Mouse (Mus musculus) kidney, embryonic 16.5 days (tissue): ENCODE data around the gene Eif3d. TPM values are rescaled to one million over a fixed set of nuclear protein-coding genes. Genes with fewer than 3 reads are reported as not detected.
A peak's percentile ranks its signal among the peaks of the same experiment; 100 is the strongest.

ENCODE experiments used
- ATAC-seq: fragments of 200-750 bp; cut with Nextera tagmentation; 2 replicates; pipeline ENCODE4 v1.8.0; 2017; ENCODE audit warnings: moderate TSS enrichment; ENCODE audit not compliant: low FRiP score, low TSS enrichment
- H3K27ac ChIP-seq: fragments of 300-500 bp; sonication (generic); 2 replicates; pipeline ENCODE4 v1.5.1; 2014; ENCODE audit warnings: low read length
- H3K27me3 ChIP-seq: fragments of 300-500 bp; sonication (generic); 2 replicates; pipeline ENCODE4 v1.6.1; 2014; ENCODE audit warnings: low read length, control low read depth, mixed read lengths; ENCODE audit not compliant: insufficient read depth
- H3K36me3 ChIP-seq: fragments of 300-500 bp; sonication (generic); 2 replicates; pipeline ENCODE4 v1.6.1; 2014; ENCODE audit warnings: low read length, control low read depth, mixed read lengths; ENCODE audit not compliant: insufficient read depth
- H3K4me1 ChIP-seq: fragments of 300-500 bp; sonication (generic); 2 replicates; pipeline ENCODE4 v1.6.1; 2014; ENCODE audit warnings: low read length, control low read depth, mixed read lengths; ENCODE audit not compliant: insufficient read depth
- H3K4me2 ChIP-seq: fragments of 300-500 bp; sonication (generic); replicated peaks from 2 replicates; pipeline ENCODE4 v1.6.1; 2014; ENCODE audit warnings: low read depth, low read length
- H3K4me3 ChIP-seq: fragments of 300-500 bp; sonication (generic); 2 replicates; pipeline ENCODE4 v1.5.1; 2014; ENCODE audit warnings: mild to moderate bottlenecking, low read length
- H3K9ac ChIP-seq: fragments of 300-500 bp; sonication (generic); replicated peaks from 2 replicates; pipeline ENCODE4 v1.6.1; 2014; ENCODE audit warnings: low read length
- H3K9me3 ChIP-seq: fragments of 300-500 bp; sonication (generic); 2 replicates; pipeline ENCODE4 v1.6.1; 2016; ENCODE audit warnings: low read length, control low read depth
- WGBS: fragments of 180-500 bp; shearing (Covaris S2); extraction: QIAGEN DNeasy Blood & Tissue Kit; methylation state at CpG from one replicate; pipeline ENCODE4 v1.1.7; 2014; 5-methylcytosine and 5-hydroxymethylcytosine counted together
- polyA plus RNA-seq: library from polyadenylated mRNA; unstranded; fragments of >200 nt; fragmentation: Nextera tagmentation; extraction: Ambion mirVana; gene quantifications from 2 replicates; pipeline ENCODE4 v1.2.1, GENCODE M21; 2015

The Eif3d gene
- polyA plus RNA-seq, 1 experiment from 2014 or later, result 212 TPM

GRCm38 (mm10) chr15:77979427-77979865 is 8.8 kb upstream of the Eif3d start:
- no peak for ATAC-seq
- Histone ChIP-seq H3K9me3 (no peaks in the 10 kb centered on the region), H3K4me2 (no peak overlapping the region), H3K27me3 (peaks cover 2% of the 10 kb centered on the region; the same call in 1 of the 2 replicates), H3K4me3 (no peak overlapping the region), H3K36me3 (no peaks in the 10 kb centered on the region), H3K4me1 (no peaks in the 10 kb centered on the region), H3K9ac (no peak overlapping the region), H3K27ac (no peak overlapping the region)
- 85% methylated on average over 10 of the region's 10 CpGs for WGBS

- H3K9ac ChIP-seq, result no peak overlapping the region
- no peaks in the 10 kb centered on the region for H3K4me1 ChIP-seq
- H3K4me2 ChIP-seq, result no peak overlapping the region
- H3K27ac ChIP-seq, result no peak overlapping the region
- 61% methylated on average over 3 of the region's 3 CpGs for WGBS
- H3K4me3 ChIP-seq, result no peak overlapping the region
- H3K9me3 ChIP-seq, result no peaks in the 10 kb centered on the region
- H3K27me3 ChIP-seq, result no peaks in the 10 kb centered on the region
- H3K36me3 ChIP-seq, result no peaks in the 10 kb centered on the region
- no peak for ATAC-seq
These were observed 7.0 kb upstream of the Eif3d start for GRCm38 (mm10) chr15:77977663-77978062.

- no peaks in the 10 kb centered on the region for H3K27me3 ChIP-seq
- 75% methylated on average over 6 of the region's 6 CpGs for WGBS
- no peaks in the 10 kb centered on the region for H3K36me3 ChIP-seq
- peaks cover 11% of the 10 kb centered on the region for H3K4me1 ChIP-seq
- no peak overlapping the region for H3K9ac ChIP-seq
- no peak overlapping the region for H3K4me3 ChIP-seq
- no peak overlapping the region for H3K4me2 ChIP-seq
- no peak overlapping the region for H3K27ac ChIP-seq
- H3K9me3 ChIP-seq, result no peaks in the 10 kb centered on the region
- no peak for ATAC-seq
These were observed 3.7 kb upstream of the Eif3d start for GRCm38 (mm10) chr15:77974165-77974841.

GRCm38 (mm10) chr15:77969940-77970469 is 608 bp downstream of the Eif3d start:
- Histone ChIP-seq H3K4me3 (peak overlapping the region; percentile 90), H3K36me3 (peaks cover 34% of the 10 kb centered on the region), H3K4me1 (peaks cover 17% of the 10 kb centered on the region), H3K4me2 (peak overlapping the region; percentile 91), H3K9me3 (no peaks in the 10 kb centered on the region), H3K9ac (peak overlapping the region; percentile 93), H3K27ac (peak overlapping the region; percentile 100), H3K27me3 (no peaks in the 10 kb centered on the region)
- peak; percentile 71 for ATAC-seq
- 2% methylated on average over 15 of the region's 15 CpGs for WGBS

DNA sequence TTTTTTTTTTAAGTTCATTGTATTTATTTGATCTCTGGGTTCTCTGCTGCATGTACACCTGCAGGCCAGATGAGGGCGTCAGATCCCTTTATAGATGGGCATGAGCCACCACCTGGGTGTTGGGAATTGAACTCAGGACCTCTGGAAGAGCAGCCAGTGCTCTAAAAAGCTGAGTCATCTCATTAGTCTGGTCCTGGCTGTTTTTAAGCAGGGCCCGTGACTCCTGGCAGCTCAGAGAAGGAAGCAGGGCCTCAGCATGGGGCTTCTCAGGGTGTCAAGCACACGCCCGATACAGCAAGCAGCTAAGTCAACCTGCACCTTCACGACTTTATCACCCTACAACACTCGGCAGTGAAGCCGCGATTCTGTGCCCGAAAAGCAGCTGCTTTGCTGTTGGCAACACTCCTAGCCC is 5.5 kb downstream of the Eif3d start:
- H3K4me2 ChIP-seq, result no peak overlapping the region
- no peaks in the 10 kb centered on the region for H3K27me3 ChIP-seq
- no peak overlapping the region for H3K4me3 ChIP-seq
- peaks cover 11% of the 10 kb centered on the region for H3K4me1 ChIP-seq
- peaks cover 82% of the 10 kb centered on the region for H3K36me3 ChIP-seq
- H3K9me3 ChIP-seq, result no peaks in the 10 kb centered on the region
- H3K27ac ChIP-seq, result no peak overlapping the region
- H3K9ac ChIP-seq, result no peak overlapping the region
- no peak for ATAC-seq
- 87% methylated on average over 9 of the region's 9 CpGs for WGBS

- 99% methylated on average over 5 of the region's 5 CpGs for WGBS
- no peak overlapping the region for H3K4me2 ChIP-seq
- no peak overlapping the region for H3K9ac ChIP-seq
- H3K4me1 ChIP-seq, result no peaks in the 10 kb centered on the region
- no peak for ATAC-seq
- H3K27ac ChIP-seq, result no peak overlapping the region
- no peak overlapping the region for H3K4me3 ChIP-seq
- H3K9me3 ChIP-seq, result no peaks in the 10 kb centered on the region
- peaks cover 90% of the 10 kb centered on the region for H3K36me3 ChIP-seq
- no peaks in the 10 kb centered on the region for H3K27me3 ChIP-seq
These were observed 8.2 kb downstream of the Eif3d start for GRCm38 (mm10) chr15:77962447-77962846.

DNA sequence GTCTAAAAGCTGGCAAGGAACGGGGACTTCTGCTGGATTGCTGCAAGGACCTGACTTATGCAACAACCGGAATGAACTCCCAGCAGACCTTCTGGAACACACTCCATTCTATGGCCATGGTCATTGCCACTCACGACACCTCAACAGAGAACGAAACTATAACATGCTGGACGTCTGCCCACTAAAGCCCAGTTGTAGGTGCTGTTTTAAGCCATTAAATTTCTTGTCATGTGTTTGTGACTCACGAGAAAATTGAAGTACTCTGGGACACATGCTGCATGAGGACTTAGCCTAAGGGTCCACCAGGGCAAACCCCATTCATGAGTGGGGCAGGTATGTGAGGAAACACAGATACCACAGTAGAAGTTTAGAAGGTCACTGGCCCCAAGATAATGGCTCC is 9.9 kb downstream of the Eif3d start:
- no peak overlapping the region for H3K27ac ChIP-seq
- 89% methylated on average over 6 of the region's 6 CpGs for WGBS
- no peak overlapping the region for H3K4me2 ChIP-seq
- peaks cover 7% of the 10 kb centered on the region for H3K27me3 ChIP-seq
- no peak for ATAC-seq
- peaks cover 11% of the 10 kb centered on the region for H3K4me1 ChIP-seq
- H3K4me3 ChIP-seq, result no peak overlapping the region
- H3K36me3 ChIP-seq, result peaks cover 72% of the 10 kb centered on the region
- no peaks in the 10 kb centered on the region for H3K9me3 ChIP-seq
- no peak overlapping the region for H3K9ac ChIP-seq

DNA sequence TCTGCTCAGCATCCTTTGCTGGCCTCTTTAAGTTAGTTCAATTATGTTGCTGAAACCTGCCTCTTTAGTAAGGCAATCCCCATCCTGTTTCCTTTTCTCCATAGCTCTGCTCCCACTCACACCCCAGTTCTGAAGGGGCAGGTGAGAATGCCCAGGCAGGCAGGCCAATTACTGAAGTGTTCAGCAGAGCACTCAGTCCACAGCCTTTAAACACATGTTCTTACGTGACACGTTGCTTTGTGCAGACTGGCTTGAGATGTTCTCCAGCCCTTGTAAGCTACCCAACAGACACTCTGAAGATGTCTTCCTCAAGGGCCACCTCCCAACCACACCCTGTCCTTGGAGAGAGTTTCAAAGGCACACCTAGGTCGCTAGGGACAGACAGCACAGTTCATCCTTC is 12.5 kb downstream of the Eif3d start:
- WGBS, result 58% methylated on average over 3 of the region's 3 CpGs
- H3K27ac ChIP-seq, result no peak overlapping the region
- no peak overlapping the region for H3K9ac ChIP-seq
- peaks cover 47% of the 10 kb centered on the region for H3K36me3 ChIP-seq
- ATAC-seq, result no peak
- peaks cover 10% of the 10 kb centered on the region for H3K27me3 ChIP-seq
- no peaks in the 10 kb centered on the region for H3K9me3 ChIP-seq
- no peak overlapping the region for H3K4me2 ChIP-seq
- H3K4me3 ChIP-seq, result no peak overlapping the region
- H3K4me1 ChIP-seq, result peaks cover 11% of the 10 kb centered on the region

DNA sequence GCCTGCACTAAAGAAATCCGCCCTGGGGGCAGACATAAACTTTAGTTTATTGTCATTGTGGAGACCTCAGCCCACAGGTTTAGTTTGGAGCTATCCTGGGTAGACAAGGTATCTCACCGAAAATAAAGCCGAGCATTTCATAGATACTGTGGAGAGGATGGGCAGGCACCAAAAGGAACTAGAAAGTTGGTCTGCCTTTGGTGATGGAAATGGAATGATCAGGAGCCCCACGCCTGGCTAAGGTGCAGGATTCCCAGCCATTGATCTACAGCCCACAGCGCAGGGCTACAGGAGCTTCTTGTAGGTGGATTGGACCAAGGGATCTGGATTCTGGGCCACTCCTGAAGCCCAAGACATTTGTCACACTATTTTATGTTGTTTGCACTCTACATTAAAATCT is 13.0 kb downstream of the Eif3d start:
- no peak for ATAC-seq
- no peak overlapping the region for H3K4me2 ChIP-seq

GRCm38 (mm10) chr15:77956404-77956901 is 14.2 kb downstream of the Eif3d start, which contains the start of gene Foxred2:
Foxred2 (minus strand) TSS chr15:77956722.
- WGBS, result 0% methylated on average over 39 of the region's 39 CpGs
- H3K27me3 ChIP-seq, result peaks cover 10% of the 10 kb centered on the region

More for the DNA sequence above, 13.0 kb downstream of the Eif3d start:
- no peaks in the 10 kb centered on the region for H3K9me3 ChIP-seq
- no peak overlapping the region for H3K9ac ChIP-seq
- H3K4me3 ChIP-seq, result no peak overlapping the region
- H3K27ac ChIP-seq, result no peak overlapping the region
- H3K36me3 ChIP-seq, result peaks cover 43% of the 10 kb centered on the region
- H3K4me1 ChIP-seq, result peaks cover 11% of the 10 kb centered on the region
- H3K27me3 ChIP-seq, result peaks cover 10% of the 10 kb centered on the region
- WGBS, result 28% methylated on average over 5 of the region's 5 CpGs

More at GRCm38 (mm10) chr15:77956404-77956901, 14.2 kb downstream of the Eif3d start, which contains the start of gene Foxred2:
- Histone ChIP-seq H3K9me3 (no peaks in the 10 kb centered on the region), H3K36me3 (peaks cover 31% of the 10 kb centered on the region), H3K4me3 (peak within 1 kb of the TSS; percentile 61), H3K9ac (peak within 1 kb of the TSS; percentile 55), H3K4me2 (peak within 1 kb of the TSS; percentile 81), H3K4me1 (peaks cover 11% of the 10 kb centered on the region), H3K27ac (no peak within 1 kb of the TSS)
- ATAC-seq, result peak; percentile 88
